Mouse (Mus musculus) heart, adult 8-10 months (tissue): ENCODE measurements around the gene Zfp644. TPM values are rescaled to one million over a fixed set of nuclear protein-coding genes. Genes with fewer than 3 reads are reported as not detected.
"Not testable (repeated sequence)": the region's sequence is repeated elsewhere in the genome, so short reads cannot be mapped to it uniquely, and the experiment has no call there.

Experiments
- DNase-seq: peaks from one replicate; pipeline ENCODE4 v3.0.0; 2022; ENCODE audit warnings: low spot score
- total RNA-seq, 4 experiments: library from RNA; stranded (reverse); gene quantifications; 2 replicates each; pipeline ENCODE4 v1.2.4; 2022

Zfp644 gene
- 10 to 100 TPM; 51.8 to 59.0 (median 58.6) TPM for total RNA-seq

DNA sequence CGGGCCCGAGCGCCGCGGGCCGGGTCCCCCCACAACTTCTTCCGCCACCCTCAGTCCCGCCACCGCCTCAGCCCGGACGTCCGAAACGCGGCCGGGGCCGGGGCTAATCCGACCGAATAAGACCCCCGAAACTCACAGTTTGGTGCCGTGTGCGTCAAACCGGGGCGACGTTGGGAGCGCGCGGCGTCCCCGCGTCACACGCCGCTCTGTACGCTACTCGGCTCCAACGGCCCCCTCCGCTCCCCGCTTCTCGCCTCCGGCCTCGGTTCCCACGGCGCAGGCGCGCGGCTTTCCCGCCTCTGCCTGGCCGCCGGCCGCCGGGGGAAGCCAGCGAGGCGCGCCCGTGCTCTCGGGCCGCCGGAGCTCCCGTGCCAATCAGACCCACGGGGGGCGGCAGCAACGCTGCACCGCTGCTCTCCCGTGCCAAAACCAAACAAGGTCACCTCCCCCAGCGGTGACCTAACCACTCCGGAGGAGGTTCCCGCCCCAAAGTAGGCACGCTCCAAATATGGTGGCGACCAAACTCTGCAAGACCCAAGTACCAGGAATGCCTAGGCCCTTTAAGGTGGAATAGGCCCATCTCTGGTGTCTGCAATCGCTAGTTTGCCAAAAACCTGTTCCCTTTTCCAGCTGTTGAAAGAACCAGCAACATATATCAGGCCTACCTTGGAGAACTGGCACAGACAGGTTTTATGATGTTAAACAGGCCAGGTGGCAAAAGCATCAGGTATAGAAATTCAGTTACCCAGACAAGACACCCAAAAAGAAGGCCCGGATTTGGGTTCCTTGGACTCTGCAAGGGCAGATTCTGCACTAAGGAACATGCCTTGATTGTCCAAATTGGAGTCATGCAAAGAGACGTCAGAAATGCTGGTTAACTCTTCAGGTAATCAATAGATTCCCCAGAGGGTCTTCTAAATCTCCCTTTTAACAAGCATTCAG lies at the start of gene Zfp644:
Zfp644 (minus strand) TSS at position 892 of the 942 bp plus-strand sequence.
- peak; percentile 79 for DNase-seq

GRCm38 (mm10) chr5:106739716-106740115 lies 42.6 kb upstream of the Zfp644 start:
- no peak for DNase-seq

- DNase-seq, result no peak
Measured at GRCm38 (mm10) chr5:106723487-106723886, 26.4 kb upstream of the Zfp644 start.

- no peak for DNase-seq
Measured at GRCm38 (mm10) chr5:106722771-106723170, 25.7 kb upstream of the Zfp644 start.

DNA sequence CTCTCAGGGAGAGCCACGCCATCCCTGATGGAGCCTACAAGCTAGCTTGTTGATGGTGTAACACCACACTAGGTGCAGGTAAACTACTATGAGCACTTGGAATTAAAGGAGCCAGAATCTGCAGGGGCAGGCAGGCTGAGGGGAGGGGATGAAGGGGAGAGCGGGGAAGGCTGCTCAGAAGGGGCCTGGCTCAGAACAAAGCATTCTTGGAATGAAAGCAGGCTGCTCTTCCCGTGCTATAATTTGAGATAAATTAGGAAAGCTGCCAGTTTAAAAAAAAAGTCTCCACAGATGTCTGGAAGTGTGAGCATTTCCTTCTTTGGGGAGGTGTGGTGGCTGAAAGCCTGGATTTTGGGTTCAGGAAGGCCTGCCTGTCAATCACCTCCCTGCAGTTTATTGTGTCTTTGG lies 14.8 kb upstream of the Zfp644 start:
- no peak for DNase-seq

DNA sequence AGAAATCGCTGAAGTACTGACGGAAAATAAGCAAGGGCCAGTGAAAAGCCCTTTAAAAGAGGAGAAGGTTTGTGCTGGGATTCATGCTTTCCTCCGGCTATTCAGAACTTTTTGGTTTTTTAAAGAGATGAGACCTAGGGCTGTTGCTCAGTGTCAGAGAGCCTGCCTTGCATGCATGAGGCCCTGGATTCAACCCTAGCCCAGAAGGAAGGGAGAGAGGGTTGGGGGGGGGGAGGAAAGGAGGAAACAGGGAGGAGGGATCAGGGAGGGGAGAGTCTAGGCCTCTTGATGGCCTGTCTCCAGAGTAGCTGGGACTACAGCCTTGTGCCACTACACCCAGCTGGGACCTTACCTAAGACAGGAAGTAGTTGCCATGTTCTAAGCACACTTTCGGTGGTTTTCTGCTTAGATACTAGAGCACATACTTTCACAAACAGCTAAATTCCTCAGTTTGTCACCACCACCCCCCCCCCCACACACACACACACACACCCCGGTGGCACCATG lies 14.2 kb upstream of the Zfp644 start:
- DNase-seq, result no peak

DNA sequence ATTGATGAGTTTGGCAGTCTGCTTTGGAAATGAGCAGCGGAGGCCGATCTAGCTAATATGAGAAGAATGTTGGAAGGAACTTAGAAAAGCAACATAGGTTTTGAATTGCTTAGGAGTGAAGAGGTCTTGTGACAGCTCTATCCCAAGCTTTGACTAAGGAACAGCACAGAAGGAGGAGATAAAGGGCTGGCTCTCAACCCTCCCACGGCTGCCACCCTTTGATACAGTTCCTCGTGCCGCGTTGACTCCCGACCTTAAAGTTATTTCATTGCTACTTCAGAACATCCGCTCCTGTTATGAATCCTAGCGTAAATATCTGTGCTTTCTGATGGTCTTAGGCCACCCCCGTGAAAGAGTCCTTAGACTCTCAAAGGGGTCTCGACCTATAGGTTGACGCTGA lies 13.5 kb upstream of the Zfp644 start:
- no peak for DNase-seq

DNA sequence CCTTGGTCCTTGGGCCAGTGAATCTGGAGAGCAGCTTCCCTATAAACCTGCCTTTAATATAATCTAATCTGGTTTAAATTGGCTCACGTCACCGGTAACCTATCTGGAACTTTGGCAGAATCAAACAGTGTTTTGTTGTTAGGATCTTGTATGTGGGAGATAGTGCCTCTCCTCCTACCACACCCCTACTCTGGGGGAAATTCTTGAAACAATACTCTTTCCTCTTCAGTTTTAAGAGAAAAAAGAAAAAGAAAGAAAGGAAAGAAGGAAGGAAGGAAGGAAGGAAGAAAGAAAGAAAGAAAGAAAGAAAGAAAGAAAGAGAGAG lies 13.0 kb upstream of the Zfp644 start:
- DNase-seq, result no peak

DNA sequence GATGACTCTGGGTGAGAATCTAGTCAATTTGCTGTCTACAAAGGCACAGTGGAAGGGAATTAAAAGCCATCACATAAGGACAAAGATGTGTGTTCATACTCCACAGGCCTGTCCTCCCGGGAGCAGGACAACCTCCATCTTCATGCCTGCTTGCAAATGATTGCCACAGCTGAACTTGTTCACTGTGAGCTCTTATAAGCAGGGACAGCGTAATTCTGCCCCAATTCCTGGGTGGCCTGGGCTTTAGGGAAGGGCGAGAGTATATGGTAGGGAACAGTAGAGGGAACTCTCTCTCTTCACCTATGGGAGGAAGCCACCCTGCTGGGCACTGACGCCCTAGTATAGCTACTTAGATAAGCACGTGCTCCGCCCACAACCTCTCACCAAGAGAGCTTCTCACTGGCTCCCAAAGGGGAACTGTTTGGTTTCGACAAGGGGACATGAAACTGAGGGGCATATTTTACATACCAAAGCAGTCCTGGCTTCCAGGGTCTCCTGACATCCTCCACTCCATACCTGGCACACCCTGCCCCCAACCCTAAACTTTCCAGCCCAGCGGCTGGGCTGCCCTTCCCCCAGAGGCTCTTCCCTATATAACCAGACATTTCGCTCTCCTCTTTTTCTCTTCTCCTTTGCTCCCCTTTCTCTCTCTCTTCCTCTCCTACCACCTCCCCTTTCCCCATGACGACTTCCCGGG lies 12.4 kb upstream of the Zfp644 start:
- DNase-seq, result no peak

DNA sequence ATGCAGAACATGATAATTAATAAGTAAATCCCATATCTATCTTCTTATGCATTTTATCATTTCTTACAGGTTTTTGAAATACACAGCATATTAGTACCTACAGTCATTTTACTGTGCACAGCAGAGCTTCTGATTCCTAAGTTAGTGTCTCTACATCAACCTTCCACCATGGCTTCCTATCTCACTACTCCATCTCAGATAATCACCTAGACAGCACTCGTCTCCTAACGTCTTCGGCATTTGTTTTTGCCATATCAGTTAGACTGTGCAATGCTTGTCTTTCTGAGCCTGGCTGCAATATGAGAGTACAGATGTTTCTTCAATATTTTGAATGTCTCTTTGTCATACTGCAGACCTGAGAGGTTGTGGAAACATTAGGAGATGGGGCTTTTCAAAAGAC lies 9.3 kb upstream of the Zfp644 start:
- no peak for DNase-seq

DNA sequence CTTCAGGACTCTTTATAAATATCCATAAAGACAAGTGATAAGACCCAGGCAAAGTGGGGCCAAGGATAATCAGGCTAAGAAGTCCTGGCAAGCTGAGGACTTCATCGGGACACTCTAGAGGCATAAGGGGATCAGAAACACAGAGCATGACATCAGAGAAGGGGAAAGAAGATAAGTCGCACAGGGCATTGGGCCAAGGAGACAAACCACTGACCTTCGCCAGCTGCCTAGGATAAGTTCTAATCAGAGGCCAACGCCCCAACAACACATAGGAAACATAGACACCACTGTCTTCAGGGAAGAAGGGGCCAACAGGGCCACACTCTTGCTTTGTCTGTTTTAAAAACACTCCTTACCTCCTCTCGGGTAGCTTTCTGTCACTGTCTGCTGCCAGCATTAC lies 8.1 kb upstream of the Zfp644 start:
- no peak for DNase-seq

DNA sequence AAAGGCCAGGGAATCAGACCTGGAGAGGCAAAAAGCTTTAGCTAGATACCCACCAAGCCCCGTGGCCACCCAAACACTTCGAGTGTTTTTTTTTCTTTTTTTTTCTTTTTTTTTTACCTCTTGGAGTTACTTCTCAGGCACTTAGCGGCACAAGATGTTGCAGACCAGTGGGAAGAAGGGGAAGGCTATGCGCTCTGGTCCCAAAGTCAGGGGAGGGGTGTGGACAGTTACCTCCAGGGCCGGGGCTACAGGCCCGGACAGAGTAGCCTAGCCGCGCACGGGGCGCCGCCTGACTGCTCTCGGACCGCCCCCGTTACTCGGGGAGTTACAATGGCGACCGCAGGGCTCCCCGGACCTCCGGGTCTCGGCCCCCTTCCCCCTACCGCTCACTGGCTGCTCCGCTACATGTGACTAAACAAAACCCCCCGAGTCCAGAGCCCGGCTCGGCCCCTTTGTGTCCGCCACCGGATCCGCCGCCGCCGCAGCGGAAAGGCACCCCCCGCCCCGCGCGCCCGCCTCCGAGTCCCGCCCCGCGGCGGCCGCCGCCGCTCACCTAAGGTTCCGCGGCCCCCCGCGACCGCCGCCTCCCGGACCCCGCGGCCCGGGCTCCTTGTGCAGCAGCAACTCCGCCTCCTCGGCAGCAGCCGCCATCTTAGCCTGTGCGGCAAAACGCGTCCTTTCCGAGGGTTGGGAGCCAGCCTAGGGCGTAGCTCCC lies 1.2 kb downstream of the Zfp644 start:
- DNase-seq, result peak; percentile 55

- no peak for DNase-seq
Measured at GRCm38 (mm10) chr5:106695141-106695540, 1.9 kb downstream of the Zfp644 start.

DNA sequence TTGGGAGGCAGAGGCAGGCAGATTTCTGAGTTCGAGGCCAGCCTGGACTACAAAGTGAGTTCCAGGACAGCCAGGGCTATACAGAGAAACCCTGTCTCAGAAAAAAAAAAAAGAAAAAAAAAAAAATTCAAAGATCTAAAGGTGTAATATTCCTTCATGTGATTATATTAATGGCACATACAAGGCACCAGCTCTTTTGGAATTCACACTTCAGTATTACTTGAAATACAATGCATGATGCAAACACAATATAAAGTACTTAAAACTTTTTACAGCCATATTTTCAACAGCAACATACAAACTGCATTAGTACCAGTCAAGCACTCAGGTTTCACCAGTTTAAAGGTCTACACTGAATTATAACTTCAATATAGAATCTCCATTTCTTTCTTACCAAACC lies 2.4 kb downstream of the Zfp644 start:
- no peak for DNase-seq

DNA sequence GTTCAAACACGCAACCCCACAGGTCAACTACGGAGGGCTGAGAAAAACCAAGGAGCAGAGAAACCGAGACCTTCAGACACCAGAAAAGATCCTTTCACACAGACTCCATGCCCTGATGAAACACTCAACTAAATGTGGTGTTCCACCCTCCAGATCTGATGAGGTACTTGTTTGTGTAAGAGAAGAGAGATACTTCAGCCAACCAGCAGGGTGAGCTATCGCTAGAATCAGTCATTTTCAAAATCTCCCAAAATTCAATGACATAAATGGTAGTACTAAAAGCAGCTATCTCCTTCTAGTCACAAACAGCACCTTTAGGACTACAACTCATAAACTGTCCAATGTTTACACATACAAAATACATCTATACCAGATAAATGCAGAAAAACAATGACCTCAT lies 4.1 kb downstream of the Zfp644 start:
- no peak for DNase-seq

GRCm38 (mm10) chr5:106680636-106681458 lies 16.2 kb downstream of the Zfp644 start:
- no peak for DNase-seq

- no peak for DNase-seq
Measured at GRCm38 (mm10) chr5:106679659-106680058, 17.4 kb downstream of the Zfp644 start.

DNA sequence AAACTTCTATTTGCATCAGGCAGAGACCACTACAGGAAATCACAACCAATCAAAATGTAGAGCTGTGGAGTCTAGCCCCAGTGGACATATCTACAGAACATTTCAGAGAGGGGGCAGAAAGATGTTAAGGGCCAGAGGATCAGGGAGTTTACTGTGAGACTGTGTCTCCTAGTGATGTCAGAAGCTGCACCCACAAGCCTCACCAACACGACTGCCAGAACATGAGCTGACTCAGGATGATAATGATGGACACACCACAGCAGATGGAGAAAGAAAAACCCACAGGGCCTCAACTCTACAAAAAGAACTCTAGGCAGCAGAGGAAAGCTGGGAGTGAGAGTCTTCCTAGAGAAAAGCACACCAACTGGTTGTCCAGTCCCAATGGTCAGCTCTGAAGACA lies 18.3 kb downstream of the Zfp644 start:
- not testable (repeated sequence) for DNase-seq

- no peak for DNase-seq
Measured at GRCm38 (mm10) chr5:106676784-106677183, 20.3 kb downstream of the Zfp644 start.

GRCm38 (mm10) chr5:106672597-106672996 lies 24.5 kb downstream of the Zfp644 start:
- no peak for DNase-seq

GRCm38 (mm10) chr5:106671893-106672292 lies 25.2 kb downstream of the Zfp644 start:
- peak; percentile 46 for DNase-seq
